Mouse (Mus musculus): ENCODE measurements around the gene Pcp4l1.

Pcp4l1 gene

GRCm38 (mm10) chr1:171221281-171222193 is 25.5 kb upstream of the Pcp4l1 start:
- DNase-seq (ENCODE audit: low read depth, low spot score): no peak

GRCm38 (mm10) chr1:171220871-171221270 is 24.8 kb upstream of the Pcp4l1 start:
- peak; percentile 83 for DNase-seq (ENCODE audit: low read depth, low spot score)

- no peak for DNase-seq (ENCODE audit: low read depth, low spot score)
Measured at GRCm38 (mm10) chr1:171216241-171216955, 20.3 kb upstream of the Pcp4l1 start.

- no peak for DNase-seq (ENCODE audit: low read depth, low spot score)
Measured at GRCm38 (mm10) chr1:171213801-171214496, 17.9 kb upstream of the Pcp4l1 start, which contains the start of gene Nr1i3. Nr1i3 (plus strand) TSS chr1:171213970.

GRCm38 (mm10) chr1:171212854-171213253 is 16.8 kb upstream of the Pcp4l1 start:
- DNase-seq (ENCODE audit: low read depth, low spot score): no peak

- DNase-seq (ENCODE audit: low read depth, low spot score): no peak
Measured at GRCm38 (mm10) chr1:171209409-171209808, 13.3 kb upstream of the Pcp4l1 start.

- DNase-seq (ENCODE audit: low read depth, low spot score): no peak
Measured at GRCm38 (mm10) chr1:171205704-171206493, 9.8 kb upstream of the Pcp4l1 start.

GRCm38 (mm10) chr1:171204249-171204644 is 8.2 kb upstream of the Pcp4l1 start:
- DNase-seq (ENCODE audit: low read depth, low spot score): no peak

- DNase-seq (ENCODE audit: low read depth, low spot score): no peak
Measured at GRCm38 (mm10) chr1:171203471-171204248, 7.6 kb upstream of the Pcp4l1 start.

GRCm38 (mm10) chr1:171200769-171201168 is 4.7 kb upstream of the Pcp4l1 start:
- no peak for DNase-seq (ENCODE audit: low read depth, low spot score)

- DNase-seq (ENCODE audit: low read depth, low spot score): no peak
Measured at GRCm38 (mm10) chr1:171199532-171199931, 3.5 kb upstream of the Pcp4l1 start.

- DNase-seq (ENCODE audit: low read depth, low spot score): no peak
Measured at GRCm38 (mm10) chr1:171195046-171195822, 834 bp downstream of the Pcp4l1 start.

- DNase-seq (ENCODE audit: low read depth, low spot score): no peak
Measured at GRCm38 (mm10) chr1:171193911-171194830, 1.9 kb downstream of the Pcp4l1 start.

- DNase-seq (ENCODE audit: low read depth, low spot score): no peak
Measured at GRCm38 (mm10) chr1:171193093-171193840, 2.8 kb downstream of the Pcp4l1 start.

GRCm38 (mm10) chr1:171192283-171192682 is 3.8 kb downstream of the Pcp4l1 start:
- DNase-seq (ENCODE audit: low read depth, low spot score): no peak

- no peak for DNase-seq (ENCODE audit: low read depth, low spot score)
Measured at GRCm38 (mm10) chr1:171190832-171191231, 5.2 kb downstream of the Pcp4l1 start.

- no peak for DNase-seq (ENCODE audit: low read depth, low spot score)
Measured at GRCm38 (mm10) chr1:171189476-171190114, 6.5 kb downstream of the Pcp4l1 start.

Data from skeletal muscle tissue, adult 2 months (tissue).